Mouse (Mus musculus) liver, embryonic 14.5 days (tissue): ENCODE measurements around the gene Eif5b. TPM values are rescaled to one million over a fixed set of nuclear protein-coding genes. Genes with fewer than 3 reads are reported as not detected.
A peak's percentile ranks its signal among the peaks of the same experiment; 100 is the strongest.

Source experiments
- ATAC-seq: fragments of 200-750 bp; cut with Nextera tagmentation; 2 replicates; pipeline ENCODE4 v1.8.0; 2017; ENCODE audit warnings: moderate number of reproducible peaks, mild to moderate bottlenecking, moderate library complexity; ENCODE audit not compliant: insufficient read depth
- DNase-seq, 3 experiments: peaks; one replicate each; pipeline ENCODE4 v3.0.0-alpha.2; 2012 to 2013; ENCODE audit warnings: low read depth in 3 of 3, low spot score in 3 of 3
- H3K27ac ChIP-seq: fragments of 300-500 bp; sonication (generic); 2 replicates; pipeline ENCODE4 v1.5.1; 2014; ENCODE audit warnings: moderate library complexity, mild to moderate bottlenecking, control low read depth, inconsistent platforms
- H3K27me3 ChIP-seq: fragments of 300-500 bp; sonication (generic); 2 replicates; pipeline ENCODE4 v1.6.1; 2014; ENCODE audit warnings: mild to moderate bottlenecking, low read length, moderate library complexity; ENCODE audit not compliant: control insufficient read depth, insufficient read depth
- H3K36me3 ChIP-seq: fragments of 300-500 bp; sonication (generic); replicated peaks from 2 replicates; pipeline ENCODE4 v1.6.1; 2014; ENCODE audit warnings: low read depth; ENCODE audit not compliant: control insufficient read depth, insufficient read depth
- H3K4me1 ChIP-seq, 2 experiments: fragments of 200-500 bp in 1 of 2; fragments of 300-500 bp in 1 of 2; sonication (generic) in 1 of 2; replicated peaks; 2 replicates each; pipeline ENCODE4 v1.6.1; 2012 to 2014; ENCODE audit warnings: antibody characterized with exemption in 1 of 2, inconsistent platforms in 1 of 2, low read length in 1 of 2; ENCODE audit not compliant: control insufficient read depth in 2 of 2, insufficient read depth in 2 of 2
- H3K4me2 ChIP-seq: fragments of 300-500 bp; sonication (generic); 2 replicates; pipeline ENCODE4 v1.6.1; 2014; ENCODE audit warnings: low read depth, mild to moderate bottlenecking, control low read depth, moderate library complexity
- H3K4me3 ChIP-seq, 2 experiments: fragments of 200-500 bp in 1 of 2; fragments of 300-500 bp in 1 of 2; sonication (generic) in 1 of 2; 2 replicates each; pipeline ENCODE4 v1.5.1; 2012 to 2014; ENCODE audit warnings: low read depth in 2 of 2, low read length in 2 of 2, mild to moderate bottlenecking in 2 of 2, control low read depth in 1 of 2, inconsistent platforms in 1 of 2, moderate library complexity in 1 of 2; ENCODE audit not compliant: insufficient read depth in 1 of 2
- H3K9ac ChIP-seq: fragments of 300-500 bp; sonication (generic); replicated peaks from 2 replicates; pipeline ENCODE4 v1.6.1; 2014; ENCODE audit warnings: mild to moderate bottlenecking, control low read depth, moderate library complexity
- H3K9me3 ChIP-seq: fragments of 300-500 bp; sonication (generic); 2 replicates; pipeline ENCODE4 v1.6.1; 2016; ENCODE audit warnings: low read length, mixed read lengths; ENCODE audit not compliant: control insufficient read depth
- CTCF ChIP-seq: IDR thresholded peaks from 2 replicates; pipeline ENCODE4 v1.5.1; 2016; ENCODE audit warnings: antibody characterized with exemption, low read depth, control low read depth
- EP300 ChIP-seq: IDR thresholded peaks from 2 replicates; pipeline ENCODE4 v1.6.1; 2016; ENCODE audit warnings: antibody characterized with exemption, low read depth
- WGBS: fragments of 180-500 bp; shearing (Covaris S2); extraction: QIAGEN DNeasy Blood & Tissue Kit; methylation state at CpG from one replicate; pipeline ENCODE4 v1.1.7; 2014; ENCODE audit not compliant: insufficient replicate concordance; 5-methylcytosine and 5-hydroxymethylcytosine counted together
- polyA plus RNA-seq, 2 experiments: library from polyadenylated mRNA; depleted of rRNA in 1 of 2; stranded (reverse) in 1 of 2; unstranded in 1 of 2; fragments of >200 nt; fragmentation: Nextera tagmentation in 1 of 2; extraction: Ambion mirVana in 1 of 2; gene quantifications; 2 replicates each; pipeline versions ENCODE4 v1.2.1 to v1.2.3; 2012 to 2014

The Eif5b gene
- polyA plus RNA-seq, 2 experiments: 14.0 to 23.9 TPM

GRCm38 (mm10) chr1:37996877-37997484 lies 829 bp upstream of the Eif5b start:
- ATAC-seq (peak; percentile 85), DNase-seq (peak; percentile 99)
- Histone ChIP-seq H3K36me3 (peaks cover 36% of the 10 kb centered on the region), H3K27me3 (no peaks in the 10 kb centered on the region), H3K4me3 (peak overlapping the region; percentile 88 to 94), H3K4me1 (peaks cover 19 to 29% of the 10 kb centered on the region in 2 experiments), H3K9ac (peak overlapping the region; percentile 94), H3K4me2 (peak overlapping the region; percentile 87), H3K27ac (peak overlapping the region; percentile 87), H3K9me3 (no peaks in the 10 kb centered on the region)
- TF ChIP-seq CTCF (no peak; the same call in 1 of the 2 replicates), EP300 (peak; percentile 39)
- under 1% methylated on average over 42 of the region's 42 CpGs for WGBS

- Histone ChIP-seq H3K9ac (peak overlapping the region; percentile 94), H3K27me3 (no peaks in the 10 kb centered on the region), H3K4me1 (peaks cover 21 to 35% of the 10 kb centered on the region in 2 experiments), H3K4me2 (peak overlapping the region; percentile 87), H3K4me3 (peak overlapping the region; percentile 88 to 94), H3K9me3 (no peaks in the 10 kb centered on the region), H3K27ac (peak overlapping the region; percentile 87), H3K36me3 (peaks cover 22% of the 10 kb centered on the region)
- TF ChIP-seq CTCF (no peak), EP300 (no peak)
- ATAC-seq: peak; percentile 57
- DNase-seq: peak in 1 of 3 experiments; percentile 36
- 2% methylated on average over 46 of the region's 47 CpGs for whole genome bisulfite sequencing
Observed at GRCm38 (mm10) chr1:37998371-37999199, 775 bp downstream of the Eif5b start.

DNA sequence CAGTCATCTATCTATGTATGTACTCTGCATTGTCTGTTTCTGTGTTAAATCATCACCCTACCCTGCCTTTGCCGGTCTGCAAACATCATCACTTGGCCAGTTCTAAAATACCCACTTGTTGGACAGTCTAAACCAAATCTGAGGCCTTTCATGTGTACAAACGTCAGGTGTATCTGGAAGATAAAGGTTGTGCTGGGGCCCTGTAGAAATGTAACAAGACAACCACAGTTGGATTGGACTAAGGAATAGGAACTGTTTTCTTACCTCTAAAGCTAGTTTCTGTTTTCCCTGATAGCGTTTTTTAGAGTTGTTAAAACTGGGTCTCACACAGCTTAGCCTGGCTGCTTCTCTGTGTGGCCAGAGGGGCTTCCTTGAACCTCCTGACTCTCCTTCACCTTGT lies 1.7 kb downstream of the Eif5b start:
- H3K9me3 ChIP-seq: no peaks in the 10 kb centered on the region
- peaks cover 26 to 35% of the 10 kb centered on the region in 2 experiments for H3K4me1 ChIP-seq
- peak overlapping the region; percentile 87 for H3K4me2 ChIP-seq
- H3K27me3 ChIP-seq: no peaks in the 10 kb centered on the region
- H3K9ac ChIP-seq: peak overlapping the region; percentile 94
- peak; percentile 70 to 80 (median 74) for DNase-seq
- H3K27ac ChIP-seq: peak overlapping the region; percentile 87
- 10% methylated on average over 3 of the region's 3 CpGs for WGBS
- TF ChIP-seq CTCF (no peak), EP300 (peak; percentile 76)
- ATAC-seq: no peak
- peak overlapping the region; percentile 88 to 94 for H3K4me3 ChIP-seq
- H3K36me3 ChIP-seq: peaks cover 13% of the 10 kb centered on the region

- Histone ChIP-seq H3K27ac (peak overlapping the region; percentile 33; the same call in 1 of the 2 replicates), H3K4me3 (0 out of 4 replicates have a peak overlapping the region, but pooled peaks of 1 of the 2 experiments have one; percentile 10)
- ATAC-seq: no peak
Observed at GRCm38 (mm10) chr1:38000844-38001243, 3.0 kb downstream of the Eif5b start.

GRCm38 (mm10) chr1:38001956-38002355 lies 4.1 kb downstream of the Eif5b start:
- Histone ChIP-seq H3K9me3 (no peaks in the 10 kb centered on the region), H3K36me3 (no peaks in the 10 kb centered on the region; the same call in 1 of the 2 replicates), H3K27ac (no peak overlapping the region; the same call in 1 of the 2 replicates), H3K4me1 (peaks cover 24 to 35% of the 10 kb centered on the region in 2 experiments), H3K9ac (no peak overlapping the region), H3K4me2 (peak overlapping the region; percentile 33; the same call in 1 of the 2 replicates), H3K27me3 (no peaks in the 10 kb centered on the region), H3K4me3 (no peak overlapping the region)
- 84% methylated on average over 9 of the region's 9 CpGs for WGBS
- DNase-seq: no peak
- TF ChIP-seq CTCF (0 out of 2 replicates have a peak, but pooled peaks have one; percentile 7), EP300 (no peak)
- ATAC-seq: no peak

More at GRCm38 (mm10) chr1:38000844-38001243, 3.0 kb downstream of the Eif5b start:
- peak overlapping the region; percentile 23 for H3K9ac ChIP-seq
- H3K4me2 ChIP-seq: peak overlapping the region; percentile 53
- 32% methylated on average over 8 of the region's 8 CpGs for WGBS
- no peaks in the 10 kb centered on the region for H3K27me3 ChIP-seq
- no peaks in the 10 kb centered on the region; the same call in 1 of the 2 replicates for H3K36me3 ChIP-seq
- DNase-seq: no peak
- H3K9me3 ChIP-seq: no peaks in the 10 kb centered on the region
- H3K4me1 ChIP-seq: peaks cover 25 to 35% of the 10 kb centered on the region in 2 experiments
- TF ChIP-seq CTCF: no peak
- TF ChIP-seq EP300: no peak
